8 mouse cellular contexts compared by ENCODE assay signal in the genomic region with DNA sequence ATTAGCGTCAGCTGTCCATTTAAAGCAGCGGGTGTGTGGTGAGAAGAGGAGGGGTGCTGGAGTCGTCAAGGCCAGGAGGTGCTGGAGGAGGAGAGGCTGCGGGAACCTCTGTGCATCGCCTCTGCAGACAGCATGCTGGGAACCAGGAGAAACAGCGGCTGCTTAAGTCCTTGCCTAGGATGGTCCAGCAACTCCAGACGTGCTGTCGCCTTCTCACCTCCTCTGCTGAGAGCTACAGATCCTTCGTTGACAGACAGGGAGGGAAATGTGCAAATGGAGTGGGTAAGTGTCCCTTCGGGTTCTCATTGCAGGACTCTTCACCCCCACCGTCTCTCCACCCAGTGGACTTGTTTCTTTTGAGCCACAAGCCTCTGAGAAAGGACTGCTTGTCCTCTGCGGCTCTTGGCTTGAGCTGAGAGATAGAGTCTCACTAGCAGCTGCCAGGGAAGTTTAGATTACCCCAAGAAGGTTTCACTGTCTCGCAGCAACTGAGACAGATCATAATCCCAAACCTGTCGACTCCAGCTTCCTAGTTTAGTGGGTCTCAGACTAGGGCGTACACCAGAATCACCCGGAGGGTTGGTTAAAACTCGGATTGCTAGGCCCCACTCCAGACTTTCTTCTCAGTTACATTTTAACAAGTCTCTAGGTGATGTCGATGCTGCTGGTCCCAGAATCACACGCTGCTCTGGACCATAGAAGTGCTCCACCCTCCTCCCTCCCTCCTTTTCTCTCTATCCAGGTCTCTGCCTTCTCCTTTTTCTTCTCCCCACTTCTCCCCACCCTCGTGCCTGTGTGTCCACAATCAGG. TPM values are rescaled to one million over a fixed set of nuclear protein-coding genes. Genes with fewer than 3 reads are reported as not detected.
DNase-seq lines count a peak whose midpoint lies in the region; ATAC-seq lines count a peak whose summit lies in the region.

No protein-coding gene starts in this region.

- peak overlapping the region; percentile 66 for H3K9ac ChIP-seq in forebrain, embryonic 14.5 days (ENCODE audit: low read length)
- peak overlapping the region; percentile 62 for H3K9ac ChIP-seq in hindbrain, embryonic 12.5 days
- H3K9ac ChIP-seq in liver, embryonic 16.5 days (ENCODE audit: low read depth, low read length), result peak overlapping the region; percentile 34; the same call in 1 of the 2 replicates

- peak overlapping the region; percentile 92 for H3K4me3 ChIP-seq in megakaryocyte, embryonic 14.5 days (replicated peaks)
- H3K4me3 ChIP-seq in forebrain, embryonic 14.5 days (ENCODE audit: low read depth, low read length), result peak overlapping the region; percentile 36
- H3K4me3 ChIP-seq in hindbrain, embryonic 12.5 days, result peak overlapping the region; percentile 43
- H3K4me3 ChIP-seq in liver, embryonic 16.5 days (ENCODE audit: low read depth, low read length), result peak overlapping the region; percentile 49; the same call in 1 of the 2 replicates

- WGBS in forebrain, embryonic 14.5 days, result 15% methylated on average over 20 of the region's 20 CpGs
- 5% methylated on average over 20 of the region's 20 CpGs for WGBS in hindbrain, embryonic 12.5 days
- WGBS in liver, embryonic 16.5 days (ENCODE audit: insufficient replicate concordance), result 8% methylated on average over 20 of the region's 20 CpGs

- no peaks in the 10 kb centered on the region for H3K36me3 ChIP-seq in megakaryocyte, embryonic 14.5 days (replicated peaks; ENCODE audit: low read length)
- H3K36me3 ChIP-seq in forebrain, embryonic 14.5 days (ENCODE audit: control insufficient read depth, insufficient read depth, low read length), result no peaks in the 10 kb centered on the region
- no peaks in the 10 kb centered on the region for H3K36me3 ChIP-seq in hindbrain, embryonic 12.5 days
- H3K36me3 ChIP-seq in liver, embryonic 16.5 days (ENCODE audit: control insufficient read depth, insufficient read depth), result no peaks in the 10 kb centered on the region

- peaks cover 61% of the 10 kb centered on the region for H3K27me3 ChIP-seq in megakaryocyte, embryonic 14.5 days (replicated peaks)
- H3K27me3 ChIP-seq in forebrain, embryonic 14.5 days (replicated peaks; ENCODE audit: control insufficient read depth, insufficient read depth, low read length), result peaks cover 13% of the 10 kb centered on the region; the same call in 1 of the 2 replicates
- H3K27me3 ChIP-seq in hindbrain, embryonic 12.5 days, result peaks cover 40% of the 10 kb centered on the region
- H3K27me3 ChIP-seq in liver, embryonic 16.5 days (ENCODE audit: control insufficient read depth, insufficient read depth, low read depth, low read length), result peaks cover 54% of the 10 kb centered on the region

- H3K27ac ChIP-seq in forebrain, embryonic 14.5 days (ENCODE audit: low read depth, low read length), result peak overlapping the region; percentile 46; the same call in 1 of the 2 replicates
- peak overlapping the region; percentile 73 for H3K27ac ChIP-seq in hindbrain, embryonic 12.5 days
- H3K27ac ChIP-seq in liver, embryonic 16.5 days (ENCODE audit: low read length), result peak overlapping the region; percentile 22; the same call in 1 of the 2 replicates

- peak; percentile 23 for DNase-seq in forebrain, embryonic 14.5 days (ENCODE audit: low spot score)
- peak; percentile 49 for DNase-seq in retina, postnatal 1 day
- DNase-seq in urinary bladder, postnatal 10 days (ENCODE audit: low spot score), result no peak
- no peak for DNase-seq in frontal cortex, postnatal 10 days (ENCODE audit: low spot score in 2 of 2)

- H3K4me2 ChIP-seq in forebrain, embryonic 14.5 days (ENCODE audit: low read length), result peak overlapping the region; percentile 82
- peak overlapping the region; percentile 87 for H3K4me2 ChIP-seq in hindbrain, embryonic 12.5 days (replicated peaks)
- H3K4me2 ChIP-seq in liver, embryonic 16.5 days (ENCODE audit: low read depth, low read length), result peak overlapping the region; percentile 55

- H3K4me1 ChIP-seq in megakaryocyte, embryonic 14.5 days, result peaks cover 61% of the 10 kb centered on the region
- H3K4me1 ChIP-seq in forebrain, embryonic 14.5 days (ENCODE audit: control insufficient read depth, insufficient read depth, low read length), result peaks cover 30% of the 10 kb centered on the region
- peaks cover 57% of the 10 kb centered on the region for H3K4me1 ChIP-seq in hindbrain, embryonic 12.5 days
- no peaks in the 10 kb centered on the region; the same call in 1 of the 2 replicates for H3K4me1 ChIP-seq in liver, embryonic 16.5 days (ENCODE audit: control insufficient read depth, low read depth, low read length)

- H3K9me3 ChIP-seq in megakaryocyte, embryonic 14.5 days, result 0 out of 2 replicates have a peak, but pooled peaks cover 2% of the 10 kb centered on the region
- no peaks in the 10 kb centered on the region for H3K9me3 ChIP-seq in forebrain, embryonic 14.5 days (replicated peaks; ENCODE audit: control insufficient read depth, low read length)
- H3K9me3 ChIP-seq in hindbrain, embryonic 12.5 days (replicated peaks), result no peaks in the 10 kb centered on the region
- H3K9me3 ChIP-seq in liver, embryonic 16.5 days (replicated peaks; ENCODE audit: control insufficient read depth, low read length), result no peaks in the 10 kb centered on the region

- ATAC-seq in megakaryocyte, adult 5-6 weeks (ENCODE audit: poor library complexity, severe bottlenecking), result no peak
- no peak for ATAC-seq in forebrain, embryonic 14.5 days
- no peak for ATAC-seq in hindbrain, embryonic 12.5 days (ENCODE audit: low FRiP score)
- no peak for ATAC-seq in liver, embryonic 16.5 days (ENCODE audit: low read depth)

RNA-seq across cellular contexts. Expression of a gene that starts 2.7 kb away (rescaled TPM):
- 0.22 and 2.2 TPM in 2 replicates for polyA plus RNA-seq in megakaryocyte, embryonic 14.5 days (2012; ENCODE audit: insufficient read depth, low replicate concordance)
- total RNA-seq in megakaryocyte, adult 5-6 weeks (2015), result not detected in 2 replicates
- total RNA-seq in megakaryocyte, adult 5-6 weeks (2017), result 0.08 and 0.15 TPM in 2 replicates
- polyA plus RNA-seq in forebrain, embryonic 14.5 days (2014; fragmentation: Nextera tagmentation; extraction: Ambion mirVana), result 14.6 and 16.4 TPM in 2 replicates
- polyA plus RNA-seq in hindbrain, embryonic 12.5 days (2016; fragmentation: Nextera tagmentation; extraction: Ambion mirVana), result 40.8 and 41.9 TPM in 2 replicates
- 7.9 and 9.1 TPM in 2 replicates for polyA plus RNA-seq in liver, embryonic 16.5 days (2015; fragmentation: Nextera tagmentation; extraction: Ambion mirVana)

Comparison
In these comparisons a context has a peak if more than half of its experiments do, and no peak if none do; other contexts are left out.
1. H3K4me3 ChIP-seq: peak in every context shown above with its lines; median percentile 92 in megakaryocyte, embryonic 14.5 days; 49 in liver, embryonic 16.5 days; 43 in hindbrain, embryonic 12.5 days; 36 in forebrain, embryonic 14.5 days.
2. DNase-seq: peak in forebrain, embryonic 14.5 days (single experiment) and retina, postnatal 1 day (single experiment); none in urinary bladder, postnatal 10 days (single experiment) and frontal cortex, postnatal 10 days (0 of 2).
3. H3K27ac ChIP-seq: peak in every context shown above with its lines; median percentile 73 in hindbrain, embryonic 12.5 days; 46 in forebrain, embryonic 14.5 days; 22 in liver, embryonic 16.5 days.
4. Peak in every context shown above with its lines, with median percentiles within 50 percentile points of each other: H3K4me2 ChIP-seq and H3K9ac ChIP-seq.